Mouse (Mus musculus) kidney, postnatal 0 days (tissue): ENCODE data around the gene Mus81. TPM values are rescaled to one million over a fixed set of nuclear protein-coding genes. Genes with fewer than 3 reads are reported as not detected.
"Not testable (repeated sequence)": the region's sequence is repeated elsewhere in the genome, so short reads cannot be mapped to it uniquely, and the experiment has no call there.

Experiments
- ATAC-seq: fragments of 200-750 bp; cut with Nextera tagmentation; replicated peaks from 2 replicates; pipeline ENCODE4 v1.8.0; 2017; ENCODE audit warnings: low read depth, moderate number of reproducible peaks, moderate TSS enrichment, moderate library complexity; ENCODE audit not compliant: low FRiP score
- DNase-seq: peaks from one replicate; pipeline ENCODE4 v3.0.0-alpha.2; 2016; ENCODE audit warnings: low spot score
- H3K27ac ChIP-seq: fragments of 300-500 bp; sonication (generic); 2 replicates; pipeline ENCODE4 v1.5.1; 2014; ENCODE audit warnings: mild to moderate bottlenecking
- H3K27me3 ChIP-seq: fragments of 300-500 bp; sonication (generic); 2 replicates; pipeline ENCODE4 v1.6.1; 2014; ENCODE audit warnings: low read length, mixed read lengths; ENCODE audit not compliant: insufficient read depth
- H3K36me3 ChIP-seq: fragments of 300-500 bp; sonication (generic); 2 replicates; pipeline ENCODE4 v1.6.1; 2014; ENCODE audit warnings: low read length, mixed read lengths; ENCODE audit not compliant: insufficient read depth
- H3K4me1 ChIP-seq: fragments of 300-500 bp; sonication (generic); replicated peaks from 2 replicates; pipeline ENCODE4 v1.6.1; 2014; ENCODE audit warnings: antibody characterized with exemption, low read length, mixed read lengths; ENCODE audit not compliant: insufficient read depth
- H3K4me2 ChIP-seq: fragments of 300-500 bp; sonication (generic); 2 replicates; pipeline ENCODE4 v1.6.1; 2014; ENCODE audit warnings: mild to moderate bottlenecking, low read length, moderate library complexity, mixed read lengths
- H3K4me3 ChIP-seq: fragments of 300-500 bp; sonication (generic); replicated peaks from 2 replicates; pipeline ENCODE4 v1.5.1; 2014; ENCODE audit warnings: low read depth, low read length
- H3K9ac ChIP-seq: fragments of 300-500 bp; sonication (generic); 2 replicates; pipeline ENCODE4 v1.6.1; 2014; ENCODE audit warnings: low read depth, low read length
- H3K9me3 ChIP-seq: fragments of 300-500 bp; sonication (generic); replicated peaks from 2 replicates; pipeline ENCODE4 v1.6.1; 2016; ENCODE audit warnings: low read length, inconsistent platforms, mixed read lengths
- CTCF ChIP-seq: IDR thresholded peaks from 2 replicates; pipeline ENCODE4 v1.5.1; 2016; ENCODE audit warnings: antibody characterized with exemption, low read depth, mild to moderate bottlenecking, moderate library complexity
- WGBS: fragments of 180-500 bp; shearing (Covaris S2); extraction: QIAGEN DNeasy Blood & Tissue Kit; methylation state at CpG from one replicate; pipeline ENCODE4 v1.1.7; 2014; 5-methylcytosine and 5-hydroxymethylcytosine counted together
- polyA plus RNA-seq: library from polyadenylated mRNA; unstranded; fragments of >200 nt; fragmentation: Nextera tagmentation; extraction: Ambion mirVana; gene quantifications from 2 replicates; pipeline ENCODE4 v1.2.1, GENCODE M21; 2015

The Mus81 gene
- polyA plus RNA-seq, 1 experiment from 2014 or later = 31.3 TPM

DNA sequence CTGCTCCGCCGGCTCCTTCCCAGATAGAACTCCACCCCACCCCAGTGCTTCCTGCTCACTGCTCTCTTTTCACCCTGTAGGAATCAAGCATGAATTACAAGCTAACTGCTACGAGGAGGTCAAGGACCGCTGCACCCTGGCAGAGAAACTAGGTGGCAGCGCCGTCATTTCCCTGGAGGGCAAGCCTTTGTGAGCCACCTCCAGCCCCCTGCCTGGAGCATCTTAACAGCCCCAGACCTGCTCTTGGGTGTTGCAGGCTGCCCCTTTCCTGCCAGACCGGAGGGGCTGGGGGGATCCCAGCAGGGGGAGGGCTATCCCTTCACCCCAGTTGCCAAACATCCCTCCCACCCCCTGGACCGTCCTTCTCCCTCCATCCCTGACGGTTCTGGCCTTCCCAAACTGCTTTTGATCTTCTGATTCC lies 5.1 kb upstream of the Mus81 start:
- H3K27me3 ChIP-seq, H3K4me3 ChIP-seq, H3K9ac ChIP-seq, H3K4me2 ChIP-seq, H3K4me1 ChIP-seq, H3K27ac ChIP-seq, H3K9me3 ChIP-seq, ATAC-seq: not testable (repeated sequence)
- peak; percentile 65 for DNase-seq
- peak; percentile 46 for TF ChIP-seq CTCF
- WGBS = 40% methylated on average over 9 of the region's 9 CpGs
- peaks cover 34% of the 10 kb centered on the region for H3K36me3 ChIP-seq

DNA sequence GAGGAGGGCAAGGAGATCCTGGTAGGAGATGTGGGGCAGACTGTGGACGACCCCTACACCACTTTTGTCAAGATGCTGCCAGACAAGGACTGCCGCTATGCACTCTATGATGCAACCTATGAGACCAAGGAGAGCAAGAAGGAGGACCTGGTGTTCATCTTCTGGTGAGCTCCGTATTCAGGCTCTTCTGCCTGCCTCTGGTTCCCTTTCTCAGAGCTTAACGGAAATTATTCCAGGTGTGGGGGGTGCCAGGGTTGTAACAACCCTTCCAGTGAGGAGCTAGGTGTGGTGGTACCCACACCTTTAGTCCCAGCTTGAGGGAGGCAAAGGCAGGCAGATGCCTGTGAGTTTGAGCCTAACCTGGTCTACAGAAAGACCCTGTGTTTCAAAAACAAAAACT lies 4.4 kb upstream of the Mus81 start:
- TF ChIP-seq CTCF = no peak
- H3K4me3 ChIP-seq = no peak overlapping the region
- peaks cover 4% of the 10 kb centered on the region for H3K4me1 ChIP-seq
- H3K9me3 ChIP-seq = no peaks in the 10 kb centered on the region
- no peak for ATAC-seq
- H3K4me2 ChIP-seq = no peak overlapping the region
- no peak overlapping the region for H3K27ac ChIP-seq
- WGBS = 75% methylated on average over 4 of the region's 4 CpGs
- H3K9ac ChIP-seq = no peak overlapping the region
- H3K27me3 ChIP-seq = no peaks in the 10 kb centered on the region
- peaks cover 34% of the 10 kb centered on the region for H3K36me3 ChIP-seq
- DNase-seq = no peak

DNA sequence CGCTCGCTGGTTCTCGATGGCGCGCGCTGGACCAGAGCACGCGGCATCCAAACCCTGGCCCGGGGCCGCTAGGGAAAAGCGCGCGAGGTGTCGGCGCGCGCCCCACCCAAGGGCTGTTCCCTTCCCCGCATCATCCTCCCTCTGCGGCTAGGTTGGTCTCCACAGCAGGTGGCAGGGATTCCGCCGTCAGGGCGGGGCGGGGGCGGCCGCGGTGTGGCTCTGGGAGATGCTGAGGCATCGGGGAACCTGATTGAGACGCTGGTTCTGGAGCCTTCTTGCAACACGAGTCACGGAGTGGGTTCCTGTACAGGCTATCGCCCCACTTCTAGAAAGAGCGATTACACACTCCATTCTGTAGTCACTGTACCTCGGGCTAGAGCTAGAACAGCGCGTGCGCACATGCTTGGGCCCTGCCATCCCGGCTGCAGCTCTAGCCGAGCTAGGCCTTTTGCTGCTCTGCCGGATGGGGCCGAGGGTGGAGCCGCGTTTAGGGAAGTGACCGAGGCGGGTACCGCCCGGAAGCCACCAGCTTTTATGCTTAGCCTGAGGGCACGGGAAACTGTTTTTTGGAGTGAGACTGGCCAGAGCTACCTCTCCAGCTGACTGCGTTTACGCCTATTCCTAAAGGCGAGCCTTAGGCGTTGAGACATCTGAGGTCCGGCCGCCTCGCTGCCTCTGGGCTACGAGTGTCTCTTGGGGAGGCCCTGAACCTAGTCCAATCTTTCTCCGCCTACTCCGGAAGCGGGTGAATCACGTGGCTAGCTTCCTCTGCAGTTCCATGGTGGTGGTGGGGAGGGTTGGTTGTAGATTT lies 2.9 kb upstream of the Mus81 start:
- whole genome bisulfite sequencing = 1% methylated on average over 48 of the region's 59 CpGs
- Histone ChIP-seq H3K9ac (peak overlapping the region; percentile 87), H3K36me3 (peaks cover 23% of the 10 kb centered on the region), H3K4me3 (peak overlapping the region; percentile 99), H3K4me2 (peak overlapping the region; percentile 77), H3K4me1 (peaks cover 4% of the 10 kb centered on the region), H3K27ac (peak overlapping the region; percentile 99), H3K9me3 (no peaks in the 10 kb centered on the region), H3K27me3 (no peaks in the 10 kb centered on the region)
- ATAC-seq (peak; percentile 5), DNase-seq (peak; percentile 95)
- TF ChIP-seq CTCF = no peak

DNA sequence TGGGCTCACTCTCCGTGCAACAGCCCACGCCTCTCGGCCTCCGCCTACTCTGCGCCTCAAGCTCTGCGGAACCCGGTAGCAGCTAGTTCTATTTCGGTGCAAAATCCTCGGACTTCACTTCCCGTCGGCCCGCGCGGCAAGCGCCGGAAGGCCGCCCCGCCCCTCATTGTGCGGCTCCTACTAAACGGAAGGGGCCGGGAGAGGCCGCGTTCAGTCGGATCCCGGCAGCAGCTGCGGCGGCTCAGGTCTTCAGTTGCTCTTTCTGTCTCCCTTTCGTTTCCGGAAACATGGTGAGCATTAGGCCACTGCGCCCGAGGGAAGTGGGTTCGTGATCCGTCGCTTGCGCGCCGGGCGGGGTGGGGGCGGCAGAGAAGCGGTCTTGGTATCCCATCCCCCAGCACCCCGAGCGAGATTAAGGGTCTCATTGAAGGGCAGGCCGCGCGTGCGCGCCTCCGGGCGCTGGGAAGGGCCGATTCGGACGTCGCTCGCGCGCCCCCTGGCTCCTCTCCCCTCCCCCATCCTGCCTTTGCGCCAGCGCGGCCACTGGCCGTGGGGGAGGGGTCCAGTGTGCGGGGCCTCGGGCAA lies 2.2 kb upstream of the Mus81 start, which contains the start of gene Cfl1:
TSS of gene Cfl1 (plus strand) at position 143 of the 585 bp plus-strand sequence.
- peak; percentile 98 for DNase-seq
- peaks cover 4% of the 10 kb centered on the region for H3K4me1 ChIP-seq
- H3K27me3 ChIP-seq = no peaks in the 10 kb centered on the region
- WGBS = under 1% methylated on average over 61 of the region's 62 CpGs
- peaks cover 21% of the 10 kb centered on the region; the same call in 1 of the 2 replicates for H3K36me3 ChIP-seq
- TF ChIP-seq CTCF = peak; percentile 36; the same call in 1 of the 2 replicates
- H3K9ac ChIP-seq = peak within 1 kb of the TSS; percentile 87
- peak within 1 kb of the TSS; percentile 99 for H3K27ac ChIP-seq
- ATAC-seq = peak; percentile 53
- peak within 1 kb of the TSS; percentile 77 for H3K4me2 ChIP-seq
- peak within 1 kb of the TSS; percentile 99 for H3K4me3 ChIP-seq
- no peaks in the 10 kb centered on the region for H3K9me3 ChIP-seq

DNA sequence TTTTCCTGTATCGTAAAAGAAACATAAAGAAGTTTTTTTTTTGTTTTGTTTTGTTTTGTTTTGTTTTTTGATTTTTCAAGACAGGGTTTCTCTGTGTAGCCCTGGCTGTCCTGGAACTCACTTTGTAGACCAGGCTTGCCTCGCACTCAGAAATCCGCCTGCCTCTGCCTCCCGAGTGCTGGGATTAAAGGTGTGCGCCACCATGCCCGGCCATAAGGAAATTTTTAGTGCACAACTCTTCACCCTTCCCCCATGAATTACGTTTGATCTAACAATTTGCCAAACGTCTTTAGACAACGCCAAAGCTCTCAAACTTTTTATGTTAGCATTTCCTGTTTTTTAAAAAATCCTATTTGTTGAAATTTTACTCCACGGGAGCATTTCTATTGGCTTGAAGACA lies 1.5 kb upstream of the Mus81 start:
- H3K9me3 ChIP-seq, H3K27me3 ChIP-seq, H3K4me1 ChIP-seq, H3K9ac ChIP-seq, DNase-seq, ATAC-seq: not testable (repeated sequence)
- Histone ChIP-seq H3K4me3 (peak overlapping the region; percentile 48; the same call in 1 of the 2 replicates), H3K36me3 (peaks cover 26% of the 10 kb centered on the region; the same call in 1 of the 2 replicates), H3K27ac (peak overlapping the region; percentile 99), H3K4me2 (peak overlapping the region; percentile 72)
- whole genome bisulfite sequencing = 35% methylated on average over 10 of the region's 10 CpGs

DNA sequence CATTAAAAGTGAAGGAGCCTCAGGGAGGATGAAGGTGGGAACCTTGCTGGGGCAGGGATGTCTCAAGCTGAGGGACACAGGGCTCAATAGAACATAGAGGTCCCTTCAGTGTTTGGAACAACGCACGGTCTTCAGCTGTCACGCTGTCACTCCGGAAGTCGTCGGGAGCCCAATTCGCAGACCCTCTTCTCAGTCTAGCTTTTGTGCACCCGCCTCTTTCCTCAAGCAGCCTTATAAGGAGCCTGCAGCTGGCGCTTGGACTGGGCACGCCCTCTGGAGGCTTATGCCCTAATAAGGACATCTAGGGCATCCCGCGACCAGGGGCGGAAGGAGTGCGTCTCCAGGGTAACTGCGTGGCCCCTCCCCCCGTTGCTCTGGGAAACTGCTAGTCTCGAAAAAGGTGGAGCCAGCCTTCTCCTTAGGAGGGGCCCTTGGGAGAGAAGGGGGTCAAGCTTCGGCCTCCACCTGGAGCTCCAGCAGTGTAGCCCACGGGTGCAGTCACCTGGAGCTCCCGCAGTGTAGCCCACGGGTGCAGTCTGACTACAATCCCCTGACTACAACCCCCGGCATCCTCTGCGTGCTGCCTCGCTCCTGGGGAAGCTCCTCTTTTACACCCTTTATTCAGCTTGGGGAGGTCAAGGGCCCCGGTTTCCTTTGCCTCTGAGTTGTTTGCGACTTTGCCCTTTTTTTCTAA lies 823 bp upstream of the Mus81 start:
- H3K36me3 ChIP-seq = peaks cover 27% of the 10 kb centered on the region
- H3K4me2 ChIP-seq = peak overlapping the region; percentile 72
- DNase-seq (peak; percentile 99), ATAC-seq (peak; percentile 77)
- peak overlapping the region; percentile 99 for H3K27ac ChIP-seq
- H3K4me3 ChIP-seq = peak overlapping the region; percentile 48
- under 1% methylated on average over 26 of the region's 26 CpGs for WGBS
- H3K9me3 ChIP-seq = no peaks in the 10 kb centered on the region
- peak overlapping the region; percentile 49 for H3K9ac ChIP-seq
- no peaks in the 10 kb centered on the region for H3K27me3 ChIP-seq
- peaks cover 4% of the 10 kb centered on the region for H3K4me1 ChIP-seq
- peak; percentile 55 for TF ChIP-seq CTCF
